Mouse (Mus musculus): ENCODE results near the gene Trip6. TPM values are rescaled to one million over a fixed set of nuclear protein-coding genes. Genes with fewer than 3 reads are reported as not detected.

The Trip6 gene
- 41.3 and 43.9 TPM in 2 replicates for polyA plus RNA-seq (2016; fragmentation: Nextera tagmentation; extraction: Ambion mirVana)

DNA sequence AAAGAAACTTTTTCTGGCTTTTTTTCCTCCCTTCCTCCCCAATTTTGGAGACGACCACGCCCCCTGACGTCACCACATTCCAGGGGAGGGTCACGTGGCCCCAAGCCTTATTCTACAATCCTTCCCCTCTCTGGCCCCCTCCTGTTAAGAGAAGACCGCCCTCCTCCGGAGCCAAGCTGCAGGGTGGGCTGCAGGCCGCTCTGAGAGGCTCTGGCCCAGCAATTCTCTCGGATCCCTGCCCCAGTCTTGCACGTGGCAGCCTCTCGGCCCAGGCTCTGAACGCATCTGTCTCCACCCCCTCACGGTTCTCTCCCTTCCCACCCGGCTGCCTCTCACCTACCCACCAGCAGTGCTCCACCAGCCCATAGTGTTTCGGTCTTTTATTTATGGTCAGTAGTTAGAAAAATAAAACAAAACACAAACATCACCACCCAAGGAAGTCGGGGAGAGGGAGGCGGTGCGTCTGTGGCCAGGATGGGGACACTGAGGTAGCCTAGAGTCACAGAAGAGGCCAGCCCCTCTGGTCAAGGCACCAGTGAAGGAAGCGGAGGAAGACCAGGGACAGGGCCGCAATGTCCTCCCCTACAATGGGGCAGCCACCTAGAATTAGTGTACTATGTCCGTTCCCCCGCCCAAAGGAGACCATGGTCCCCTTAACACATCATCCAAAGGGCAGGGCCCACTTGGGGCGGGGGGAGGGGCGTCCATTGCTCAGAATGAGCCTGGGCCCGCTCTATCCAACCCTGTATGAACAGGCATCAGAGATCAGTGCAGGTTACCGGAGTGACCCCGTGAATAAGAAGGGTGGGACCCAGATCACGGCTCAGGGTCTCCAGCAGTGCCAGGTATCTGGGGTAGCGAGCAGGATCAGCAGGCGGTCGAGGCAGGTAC, at the start of gene Trip6:
Gene Trip6 (minus strand): TSS at position 212 of the 891 bp plus-strand sequence.
- Histone ChIP-seq H3K4me2 (peak within 1 kb of the TSS; percentile 74), H3K27me3 (peaks cover 6% of the 10 kb centered on the region; the same call in 1 of the 2 replicates), H3K4me3 (replicated peaks) (peak within 1 kb of the TSS; percentile 53), H3K36me3 (replicated peaks) (peaks cover 42% of the 10 kb centered on the region), H3K9me3 (no peaks in the 10 kb centered on the region), H3K27ac (peak within 1 kb of the TSS; percentile 80), H3K9ac (peak within 1 kb of the TSS; percentile 79), H3K4me1 (peaks cover 38% of the 10 kb centered on the region)
- peak; percentile 92 for ATAC-seq (ENCODE audit: low FRiP score)
- WGBS: 9% methylated on average over 30 of the region's 30 CpGs

- peaks cover 97% of the 10 kb centered on the region for H3K36me3 ChIP-seq (replicated peaks)
- H3K4me3 ChIP-seq (replicated peaks): no peak overlapping the region
- ATAC-seq (ENCODE audit: low FRiP score): no peak
- H3K4me1 ChIP-seq: peaks cover 3% of the 10 kb centered on the region; the same call in 1 of the 2 replicates
- H3K4me2 ChIP-seq: no peak overlapping the region
- no peak overlapping the region for H3K9ac ChIP-seq
- WGBS: 47% methylated on average over 7 of the region's 7 CpGs
- H3K27ac ChIP-seq: no peak overlapping the region
- no peaks in the 10 kb centered on the region for H3K27me3 ChIP-seq
- no peaks in the 10 kb centered on the region for H3K9me3 ChIP-seq
Measured at GRCm38 (mm10) chr5:137358382-137358781, 44.2 kb upstream of the Trip6 start.

- no peak overlapping the region for H3K27ac ChIP-seq
- H3K36me3 ChIP-seq (replicated peaks): peaks cover 56% of the 10 kb centered on the region
- no peak overlapping the region for H3K4me2 ChIP-seq
- H3K27me3 ChIP-seq: peaks cover under 1% of the 10 kb centered on the region; the same call in 1 of the 2 replicates
- H3K9ac ChIP-seq: no peak overlapping the region
- 91% methylated on average over 17 of the region's 17 CpGs for WGBS
- no peak for ATAC-seq (ENCODE audit: low FRiP score)
- H3K9me3 ChIP-seq: no peaks in the 10 kb centered on the region
- H3K4me3 ChIP-seq (replicated peaks): no peak overlapping the region
- peaks cover 33% of the 10 kb centered on the region for H3K4me1 ChIP-seq
Measured at GRCm38 (mm10) chr5:137354091-137354490, 39.9 kb upstream of the Trip6 start.

DNA sequence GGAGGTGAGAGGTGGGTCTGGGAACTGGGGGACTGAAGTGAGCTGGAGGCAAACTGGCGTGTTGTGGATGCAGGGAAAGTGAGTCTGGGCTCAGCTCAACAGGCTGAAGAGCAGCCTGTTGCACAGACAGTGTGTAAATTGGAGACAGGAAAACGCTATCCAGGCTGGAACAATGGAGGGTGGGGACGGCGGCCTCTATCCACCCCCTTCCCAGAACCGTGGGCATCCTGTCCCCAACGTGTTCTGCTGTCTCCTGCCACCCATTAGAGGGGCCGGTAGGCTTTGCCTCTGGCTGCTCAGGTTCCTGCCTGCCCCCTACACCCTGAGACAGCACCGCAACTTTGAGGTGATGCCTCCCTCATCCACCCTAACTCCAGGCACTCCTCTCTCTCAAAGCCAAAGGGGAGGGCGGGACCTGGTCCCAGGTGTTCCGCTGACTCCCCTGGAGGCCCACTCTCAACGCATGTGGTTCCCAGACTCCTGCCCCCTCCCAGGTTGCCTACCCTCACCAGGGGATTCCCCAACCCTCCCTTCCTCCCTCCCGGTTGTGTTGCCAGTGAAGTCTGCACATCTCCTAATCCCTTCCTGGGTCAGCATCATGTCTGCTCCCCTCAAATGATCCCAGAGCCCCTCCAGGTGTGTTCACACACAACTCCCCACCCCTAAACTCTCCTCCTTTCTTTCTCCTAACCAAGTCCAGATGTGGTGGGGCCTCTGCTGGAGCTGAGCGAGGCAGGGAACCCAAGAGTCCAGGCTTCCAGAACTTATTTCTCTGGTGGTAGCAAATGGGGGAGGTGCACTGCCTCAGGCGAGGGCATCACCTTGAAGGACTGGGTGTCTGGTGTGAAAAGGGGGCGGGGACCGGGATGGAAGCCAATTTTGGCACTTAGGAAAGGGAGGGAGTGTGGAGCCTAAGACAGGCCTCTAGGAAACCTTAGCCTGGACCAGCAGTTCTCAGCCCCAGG, 38.1 kb upstream of the Trip6 start:
- peaks cover 6% of the 10 kb centered on the region; the same call in 1 of the 2 replicates for H3K27me3 ChIP-seq
- WGBS: 24% methylated on average over 16 of the region's 16 CpGs
- H3K4me3 ChIP-seq (replicated peaks): peak overlapping the region; percentile 69
- peak overlapping the region; percentile 73 for H3K4me2 ChIP-seq
- no peaks in the 10 kb centered on the region for H3K9me3 ChIP-seq
- peak overlapping the region; percentile 88 for H3K9ac ChIP-seq
- H3K36me3 ChIP-seq (replicated peaks): peaks cover 38% of the 10 kb centered on the region
- H3K4me1 ChIP-seq: peaks cover 48% of the 10 kb centered on the region
- H3K27ac ChIP-seq: peak overlapping the region; percentile 86; the same call in 1 of the 2 replicates
- no peak for ATAC-seq (ENCODE audit: low FRiP score)

- peak overlapping the region; percentile 73 for H3K4me2 ChIP-seq
- peaks cover 31% of the 10 kb centered on the region for H3K36me3 ChIP-seq (replicated peaks)
- ATAC-seq (ENCODE audit: low FRiP score): no peak
- peak overlapping the region; percentile 69 for H3K4me3 ChIP-seq (replicated peaks)
- WGBS: 10% methylated on average over 4 of the region's 4 CpGs
- H3K27ac ChIP-seq: peak overlapping the region; percentile 86; the same call in 1 of the 2 replicates
- H3K4me1 ChIP-seq: peaks cover 48% of the 10 kb centered on the region
- H3K9me3 ChIP-seq: no peaks in the 10 kb centered on the region
- peak overlapping the region; percentile 88 for H3K9ac ChIP-seq
- H3K27me3 ChIP-seq: peaks cover 6% of the 10 kb centered on the region; the same call in 1 of the 2 replicates
Measured at GRCm38 (mm10) chr5:137351394-137351793, 37.2 kb upstream of the Trip6 start.

DNA sequence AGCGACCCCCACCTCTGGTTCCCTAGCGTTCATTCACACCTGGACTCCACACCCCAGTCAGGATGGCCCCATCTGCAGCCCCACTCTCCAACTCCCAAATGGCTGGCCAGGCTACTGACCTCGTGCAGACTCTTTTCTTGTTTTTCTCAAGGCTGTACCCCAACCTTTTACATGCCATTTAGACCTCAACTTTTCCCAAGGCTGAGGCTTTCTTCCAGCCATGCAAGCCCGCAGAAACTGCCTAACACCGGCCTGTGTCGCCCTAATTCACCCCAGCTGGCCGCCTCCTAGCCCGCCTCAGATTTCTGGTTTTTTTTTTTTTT, 36.8 kb upstream of the Trip6 start:
- peak overlapping the region; percentile 69 for H3K4me3 ChIP-seq (replicated peaks)
- H3K27me3 ChIP-seq: peaks cover 6% of the 10 kb centered on the region; the same call in 1 of the 2 replicates
- under 1% methylated on average over 8 of the region's 8 CpGs for WGBS
- peak overlapping the region; percentile 88 for H3K9ac ChIP-seq
- peak overlapping the region; percentile 86 for H3K27ac ChIP-seq
- ATAC-seq (ENCODE audit: low FRiP score): no peak
- peaks cover 27% of the 10 kb centered on the region for H3K36me3 ChIP-seq (replicated peaks)
- peaks cover 50% of the 10 kb centered on the region for H3K4me1 ChIP-seq
- H3K9me3 ChIP-seq: no peaks in the 10 kb centered on the region
- H3K4me2 ChIP-seq: peak overlapping the region; percentile 73

DNA sequence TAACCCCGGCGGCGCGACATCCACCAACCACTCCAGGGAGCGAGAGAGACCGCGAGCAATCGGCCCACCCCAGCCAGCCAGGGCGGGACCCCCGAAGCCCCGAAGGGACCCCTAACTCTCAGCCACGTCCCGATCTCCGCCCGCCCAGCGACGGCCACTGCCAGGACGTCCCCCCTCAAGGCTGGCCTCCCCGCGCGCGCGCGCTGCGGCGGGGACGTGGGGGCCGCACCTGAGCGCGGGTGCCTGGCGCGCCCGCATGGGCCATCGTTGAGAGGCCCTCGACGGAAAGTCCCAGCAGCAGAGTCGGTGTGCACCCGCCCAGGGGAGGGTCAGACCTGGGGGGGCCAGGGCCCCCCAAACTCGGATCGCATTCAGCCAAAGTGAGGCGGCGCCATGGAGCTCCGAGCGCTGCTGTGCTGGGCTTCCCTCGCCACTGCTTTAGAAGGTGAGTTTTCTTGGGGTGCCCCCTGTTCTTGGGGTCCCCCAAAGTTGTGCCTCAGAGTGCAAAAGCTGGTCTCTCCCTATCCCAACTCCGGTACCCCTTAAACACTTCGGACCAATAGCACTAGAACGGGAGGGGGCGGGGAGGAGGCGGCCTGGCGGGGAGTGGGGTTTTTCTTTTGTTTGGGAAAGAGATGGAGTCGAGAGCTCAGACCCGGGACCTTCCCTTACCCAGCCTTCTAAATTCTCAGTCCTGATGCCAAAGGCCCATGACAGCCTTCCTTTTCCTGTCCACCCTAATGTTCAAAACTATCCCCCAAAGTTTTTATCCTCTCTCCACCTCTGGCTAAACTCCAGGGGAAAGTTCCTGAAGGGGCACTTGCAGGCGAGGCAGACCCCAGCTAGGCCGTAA, 36.2 kb upstream of the Trip6 start:
- H3K4me3 ChIP-seq (replicated peaks): peak overlapping the region; percentile 69
- ATAC-seq (ENCODE audit: low FRiP score): peak; percentile 59
- H3K9ac ChIP-seq: peak overlapping the region; percentile 88
- peak overlapping the region; percentile 73 for H3K4me2 ChIP-seq
- H3K9me3 ChIP-seq: no peaks in the 10 kb centered on the region
- peaks cover 6% of the 10 kb centered on the region; the same call in 1 of the 2 replicates for H3K27me3 ChIP-seq
- H3K36me3 ChIP-seq (replicated peaks): peaks cover 21% of the 10 kb centered on the region
- H3K27ac ChIP-seq: peak overlapping the region; percentile 86
- WGBS: 1% methylated on average over 55 of the region's 55 CpGs
- H3K4me1 ChIP-seq: peaks cover 55% of the 10 kb centered on the region

DNA sequence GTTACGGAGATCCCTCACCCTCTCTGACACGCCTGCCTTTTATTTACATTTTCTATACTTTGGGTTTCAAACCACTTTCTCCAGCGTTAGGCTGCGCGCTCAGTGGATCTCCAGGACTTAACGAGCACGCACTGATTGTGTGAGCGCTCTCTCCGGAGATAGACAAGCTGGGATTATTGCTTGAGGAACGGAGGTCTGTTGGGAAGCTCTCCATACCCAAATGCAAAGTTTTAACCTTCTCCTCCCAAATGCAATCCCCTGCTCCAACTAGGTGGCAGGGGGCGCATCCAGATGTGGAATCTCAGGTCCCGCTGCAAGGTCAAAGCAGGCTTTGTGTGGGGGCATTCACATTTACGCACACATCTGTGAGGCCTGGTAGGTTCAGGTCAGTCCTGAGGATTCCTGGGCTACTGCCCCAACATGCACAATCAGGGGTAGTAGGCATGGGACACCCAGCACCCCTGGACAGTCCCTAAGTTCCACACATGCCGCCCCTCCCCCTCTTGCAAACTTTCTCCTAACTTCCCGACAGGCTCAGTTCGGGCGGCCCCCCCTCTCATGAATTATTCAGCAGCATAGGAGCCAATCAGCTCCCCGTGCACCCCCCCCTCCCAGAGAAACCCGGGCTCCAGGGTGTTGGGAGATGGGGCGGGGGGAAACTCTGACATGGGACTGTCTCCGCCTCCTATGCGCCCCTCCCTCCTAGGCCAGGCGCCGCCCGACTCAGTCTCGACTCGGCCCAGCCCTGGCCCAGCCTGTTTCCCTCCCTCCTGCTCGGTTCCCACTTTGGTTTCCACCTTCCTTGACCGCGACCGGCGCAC, 35.4 kb upstream of the Trip6 start, which contains the start of gene Ephb4:
Gene Ephb4 (plus strand): TSS at position 726 of the 821 bp plus-strand sequence.
- H3K36me3 ChIP-seq (replicated peaks): peaks cover 13% of the 10 kb centered on the region
- peak within 1 kb of the TSS; percentile 86 for H3K27ac ChIP-seq
- peak within 1 kb of the TSS; percentile 88 for H3K9ac ChIP-seq
- ATAC-seq (ENCODE audit: low FRiP score): peak; percentile 94
- peak within 1 kb of the TSS; percentile 69 for H3K4me3 ChIP-seq (replicated peaks)
- H3K4me2 ChIP-seq: peak within 1 kb of the TSS; percentile 73
- peaks cover 6% of the 10 kb centered on the region; the same call in 1 of the 2 replicates for H3K27me3 ChIP-seq
- H3K4me1 ChIP-seq: peaks cover 59% of the 10 kb centered on the region
- WGBS: under 1% methylated on average over 31 of the region's 32 CpGs
- H3K9me3 ChIP-seq: no peaks in the 10 kb centered on the region

- H3K9me3 ChIP-seq: no peaks in the 10 kb centered on the region
- H3K27me3 ChIP-seq: peaks cover 6% of the 10 kb centered on the region; the same call in 1 of the 2 replicates
- peak overlapping the region; percentile 88 for H3K9ac ChIP-seq
- peaks cover 59% of the 10 kb centered on the region for H3K4me1 ChIP-seq
- H3K36me3 ChIP-seq (replicated peaks): peaks cover 4% of the 10 kb centered on the region
- WGBS: under 1% methylated on average over 33 of the region's 33 CpGs
- no peak for ATAC-seq (ENCODE audit: low FRiP score)
- peak overlapping the region; percentile 69 for H3K4me3 ChIP-seq (replicated peaks)
- H3K27ac ChIP-seq: peak overlapping the region; percentile 84
- peak overlapping the region; percentile 73 for H3K4me2 ChIP-seq
Measured at GRCm38 (mm10) chr5:137348482-137349383, 34.5 kb upstream of the Trip6 start.

- no peak overlapping the region for H3K9ac ChIP-seq
- ATAC-seq (ENCODE audit: low FRiP score): no peak
- no peaks in the 10 kb centered on the region for H3K9me3 ChIP-seq
- H3K4me2 ChIP-seq: peak overlapping the region; percentile 73; the same call in 1 of the 2 replicates
- peaks cover 55% of the 10 kb centered on the region for H3K4me1 ChIP-seq
- 21% methylated on average over 7 of the region's 7 CpGs for WGBS
- no peaks in the 10 kb centered on the region for H3K36me3 ChIP-seq (replicated peaks)
- peak overlapping the region; percentile 84; the same call in 1 of the 2 replicates for H3K27ac ChIP-seq
- H3K27me3 ChIP-seq: peaks cover 6% of the 10 kb centered on the region; the same call in 1 of the 2 replicates
- no peak overlapping the region for H3K4me3 ChIP-seq (replicated peaks)
Measured at GRCm38 (mm10) chr5:137347856-137348255, 33.7 kb upstream of the Trip6 start.

Data from forebrain, embryonic 12.5 days (tissue).